Mouse (Mus musculus) olfactory bulb, adult 2 months (tissue): ENCODE measurements around the gene Rdh14. TPM values are rescaled to one million over a fixed set of nuclear protein-coding genes. Genes with fewer than 3 reads are reported as not detected.
A peak's percentile ranks its signal among the peaks of the same experiment; 100 is the strongest.

Source experiments
- H3K27ac ChIP-seq: fragments of 200-500 bp; 2 replicates; pipeline ENCODE4 v1.5.1; 2012; ENCODE audit warnings: low read depth, low read length; ENCODE audit not compliant: insufficient read depth
- H3K4me1 ChIP-seq: fragments of 200-500 bp; 2 replicates; pipeline ENCODE4 v1.6.1; 2012; ENCODE audit warnings: low read length; ENCODE audit not compliant: control insufficient read depth, insufficient read depth
- H3K4me3 ChIP-seq: fragments of 200-500 bp; 2 replicates; pipeline ENCODE4 v1.5.1; 2012; ENCODE audit warnings: mild to moderate bottlenecking, low read depth, low read length, moderate library complexity; ENCODE audit not compliant: insufficient read depth
- CTCF ChIP-seq: fragments of 200-500 bp; IDR thresholded peaks from 2 replicates; pipeline ENCODE4 v1.5.1; 2012; ENCODE audit warnings: low read depth, mild to moderate bottlenecking, low read length, moderate library complexity; ENCODE audit not compliant: insufficient read depth
- POLR2A ChIP-seq: fragments of 200-500 bp; IDR thresholded peaks from 2 replicates; pipeline ENCODE4 v1.6.1; 2012; ENCODE audit warnings: mild to moderate bottlenecking, low read depth, low read length, moderate library complexity; ENCODE audit not compliant: insufficient read depth
- WGBS: fragments of 180-500 bp; shearing (Covaris S2); methylation state at CpG from one replicate; pipeline ENCODE4 v1.1.7; 2018; 5-methylcytosine and 5-hydroxymethylcytosine counted together
- polyA plus RNA-seq: library from polyadenylated mRNA; stranded (reverse); fragments of >200 nt; gene quantifications from 2 replicates; pipeline ENCODE4 v1.2.4, GENCODE M21; 2012; ENCODE audit warnings: low replicate concordance; ENCODE audit not compliant: missing spikeins, insufficient read depth, insufficient read length

The Rdh14 gene
- polyA plus RNA-seq: not detected in 2 replicates

DNA sequence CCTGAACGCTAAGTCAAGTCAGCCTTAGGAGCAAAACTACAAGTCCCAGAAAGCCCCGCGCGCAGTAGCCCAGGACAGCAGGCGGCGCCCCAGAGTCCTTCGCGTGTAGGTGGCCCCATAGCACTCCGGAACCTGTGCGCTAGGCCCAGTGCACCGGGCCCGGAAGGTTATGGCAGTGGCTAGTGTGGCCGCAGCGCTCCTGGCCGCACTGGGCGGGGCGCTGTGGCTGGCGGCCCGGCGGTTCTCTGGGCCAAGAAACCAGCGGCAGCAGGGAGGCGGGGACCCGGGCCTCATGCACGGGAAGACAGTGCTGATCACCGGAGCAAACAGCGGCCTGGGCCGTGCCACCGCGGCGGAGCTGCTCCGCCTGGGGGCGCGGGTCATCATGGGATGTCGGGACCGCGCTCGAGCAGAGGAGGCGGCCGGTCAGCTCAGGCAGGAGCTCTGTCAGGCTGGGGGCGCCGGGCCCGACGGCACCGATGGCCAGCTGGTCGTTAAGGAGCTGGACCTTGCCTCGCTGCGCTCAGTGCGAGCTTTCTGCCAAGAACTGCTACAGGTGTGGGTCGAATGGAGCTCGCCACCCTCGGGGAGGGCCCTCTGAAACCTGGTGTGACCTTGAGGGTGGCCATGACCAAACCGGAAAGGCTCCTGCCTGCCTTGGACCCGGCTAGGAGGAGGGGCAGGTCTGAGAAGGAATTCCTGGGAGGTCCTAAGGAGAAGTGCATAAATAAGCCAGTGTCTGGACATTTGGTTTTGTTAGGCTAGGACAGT lies at the start of gene Rdh14:
Gene Rdh14 (plus strand): TSS at position 102 of the 771 bp plus-strand sequence.
- Histone ChIP-seq H3K27ac (peak within 1 kb of the TSS; percentile 93), H3K4me1 (no peaks in the 10 kb centered on the region), H3K4me3 (peak within 1 kb of the TSS; percentile 97)
- under 1% methylated on average over 53 of the region's 53 CpGs for WGBS
- TF ChIP-seq POLR2A (peak; percentile 84), CTCF (peak; percentile 49; the same call in 1 of the 2 replicates)

DNA sequence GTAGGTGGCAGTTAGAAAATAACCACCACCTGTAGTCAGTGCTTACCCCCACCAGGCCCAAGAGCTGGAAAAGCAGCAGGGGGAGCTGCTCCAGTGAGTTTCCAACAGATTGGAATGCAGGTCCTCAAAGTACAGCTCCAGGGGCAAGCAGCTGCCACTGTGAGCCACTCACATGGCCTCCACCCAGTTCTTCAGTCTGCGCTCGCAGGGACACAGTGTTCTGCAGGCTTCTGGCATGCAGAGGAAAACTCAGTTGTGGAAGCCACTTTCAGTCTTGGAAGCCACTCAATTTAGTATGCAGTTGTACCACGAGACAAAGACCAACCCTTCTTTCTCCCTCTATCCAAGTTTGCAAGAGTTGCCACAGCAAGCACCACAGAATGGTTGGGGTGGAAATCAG lies 39.9 kb upstream of the Rdh14 start:
- Histone ChIP-seq H3K4me1 (no peaks in the 10 kb centered on the region), H3K27ac (no peak overlapping the region), H3K4me3 (no peak overlapping the region)
- WGBS: 66% methylated on average over 3 of the region's 3 CpGs
- TF ChIP-seq CTCF (no peak), POLR2A (no peak)

- Histone ChIP-seq H3K4me3 (no peak overlapping the region), H3K27ac (no peak overlapping the region), H3K4me1 (no peaks in the 10 kb centered on the region)
- TF ChIP-seq POLR2A (no peak), CTCF (no peak)
- 64% methylated on average over 6 of the region's 6 CpGs for WGBS
Observed at GRCm38 (mm10) chr12:10357756-10358155, 32.8 kb upstream of the Rdh14 start.

- Histone ChIP-seq H3K4me1 (no peaks in the 10 kb centered on the region), H3K4me3 (no peak within 1 kb of the TSS), H3K27ac (no peak within 1 kb of the TSS)
- WGBS: 81% methylated on average over 3 of the region's 3 CpGs
- TF ChIP-seq POLR2A (no peak), CTCF (no peak)
Observed at GRCm38 (mm10) chr12:10369673-10370072, 20.9 kb upstream of the Rdh14 start, which contains the start of gene Nt5c1b. Nt5c1b (plus strand) TSS chr12:10369973.

GRCm38 (mm10) chr12:10400788-10401187 lies 10.2 kb downstream of the Rdh14 start:
- Histone ChIP-seq H3K4me3 (no peak overlapping the region), H3K27ac (no peak overlapping the region), H3K4me1 (no peaks in the 10 kb centered on the region)
- TF ChIP-seq POLR2A (no peak), CTCF (no peak)
- WGBS: 54% methylated on average over 1 of the region's 1 CpGs

- H3K4me1 ChIP-seq: no peaks in the 10 kb centered on the region
- 86% methylated on average over 9 of the region's 9 CpGs for WGBS
- H3K27ac ChIP-seq: no peak overlapping the region
- TF ChIP-seq CTCF (no peak), POLR2A (no peak)
- H3K4me3 ChIP-seq: no peak overlapping the region
Observed at GRCm38 (mm10) chr12:10402421-10403115, 12.0 kb downstream of the Rdh14 start.

GRCm38 (mm10) chr12:10410511-10411179 lies 20.1 kb downstream of the Rdh14 start:
- Histone ChIP-seq H3K4me3 (no peak overlapping the region), H3K4me1 (no peaks in the 10 kb centered on the region), H3K27ac (no peak overlapping the region)
- WGBS: 91% methylated on average over 3 of the region's 3 CpGs
- TF ChIP-seq POLR2A: no peak
- TF ChIP-seq CTCF: no peak

GRCm38 (mm10) chr12:10411453-10411852 lies 20.9 kb downstream of the Rdh14 start:
- no peak for TF ChIP-seq CTCF
- no peak for TF ChIP-seq POLR2A
- H3K27ac ChIP-seq: no peak overlapping the region
- WGBS: 78% methylated on average over 1 of the region's 1 CpGs
- no peaks in the 10 kb centered on the region for H3K4me1 ChIP-seq
- H3K4me3 ChIP-seq: no peak overlapping the region
